12 mouse cellular contexts compared by ENCODE assay signal in genomic region chr8:109467516-109467915, GRCm38 (mm10). TPM values are rescaled to one million over a fixed set of nuclear protein-coding genes. Genes with fewer than 3 reads are reported as not detected.
DNase-seq lines count a peak whose midpoint lies in the region; TF ChIP-seq lines count a peak whose summit lies in the region.
"Had no signal": no experiment of that assay in that cellular context is flagged by ENCODE, and none has a peak within 500 bp of the region (broad histone marks: within the 10 kb centered on the region; RNA-seq: fewer than 3 reads in every experiment).

No protein-coding gene starts in this region.

- peak; percentile 20 to 34 for DNase-seq in cerebellum, postnatal 14 days
- DNase-seq in cerebellum, adult 8-10 months = no peak
- DNase-seq in layer of hippocampus, adult 9-11 months = peak; percentile 26
- DNase-seq in layer of hippocampus, postnatal 25 days (ENCODE audit: extremely low spot score in 1 of 2, low spot score in 1 of 2) = no peak
- DNase-seq in layer of hippocampus, postnatal 14 days (ENCODE audit: low spot score in 2 of 2) = peak; percentile 22 to 46
- DNase-seq in urinary bladder, postnatal 14 days (ENCODE audit: low spot score) = no peak
- no peak for DNase-seq in cerebellum, adult 9-11 months
- DNase-seq: kidney, postnatal 10 days had no signal

- TF ChIP-seq CTCF in ES-Bruce4 (IDR thresholded peaks at IDR 0.05; ENCODE audit: low read depth, low read length) = peak; percentile 74

- no peak for TF ChIP-seq EP300 in ES-Bruce4 (IDR thresholded peaks at IDR 0.05; ENCODE audit: insufficient read depth, low read depth, low read length)

- H3K9ac ChIP-seq in ES-Bruce4 (ENCODE audit: low read depth, poor library complexity, severe bottlenecking) = no peak overlapping the region
- H3K9ac ChIP-seq: neural tube, embryonic 12.5 days had no signal

- TF ChIP-seq POLR2A in ES-Bruce4 (IDR thresholded peaks at IDR 0.05; ENCODE audit: insufficient read depth, low read length) = no peak

- peaks cover 7% of the 10 kb centered on the region for H3K4me1 ChIP-seq in ES-Bruce4 (ENCODE audit: control insufficient read depth, insufficient read depth, low read length)

- no peaks in the 10 kb centered on the region for H3K36me3 ChIP-seq in ES-Bruce4 (ENCODE audit: control insufficient read depth, insufficient read depth, low read length, poor library complexity, severe bottlenecking)
- H3K36me3 ChIP-seq: heart, embryonic 10.5 days; neural tube, embryonic 12.5 days had no signal

- H3K4me3 ChIP-seq in ES-Bruce4 (ENCODE audit: low read depth, low read length) = no peak overlapping the region
- H3K4me3 ChIP-seq: heart, embryonic 10.5 days; neural tube, embryonic 12.5 days had no signal

- no peaks in the 10 kb centered on the region for H3K27me3 ChIP-seq in ES-Bruce4 (ENCODE audit: control insufficient read depth, insufficient read depth, low read length, poor library complexity, severe bottlenecking)
- H3K27me3 ChIP-seq: neural tube, embryonic 12.5 days had no signal

- no peak overlapping the region for H3K27ac ChIP-seq in ES-Bruce4 (ENCODE audit: insufficient read depth, low read length)
- H3K27ac ChIP-seq: heart, embryonic 10.5 days; neural tube, embryonic 12.5 days had no signal

- H3K9me3 ChIP-seq in ES-Bruce4 (replicated peaks; ENCODE audit: control insufficient read depth, insufficient read depth, low read length, poor library complexity, severe bottlenecking) = no peaks in the 10 kb centered on the region
- H3K9me3 ChIP-seq: heart, embryonic 10.5 days; neural tube, embryonic 12.5 days had no signal

RNA-seq across cellular contexts. Expression of gene Pmfbp1, which starts 26.3 kb away (rescaled TPM):
- total RNA-seq in layer of hippocampus, postnatal 25 days (2021) = under 1 TPM; 0.10 to 0.14 TPM
- polyA plus RNA-seq in ES-Bruce4 (2011; ENCODE audit: insufficient read depth, insufficient read length, low read depth, missing spikeins) = not detected in 2 replicates
- under 1 TPM in 1 of 2 experiments, not detected in 1; 0.18 TPM for total RNA-seq in layer of hippocampus, postnatal 14 days (2021)
- polyA plus RNA-seq: liver, embryonic 16.5 days had no signal

Comparison
In these comparisons a context has a peak if more than half of its experiments do, and no peak if none do; other contexts are left out.
1. DNase-seq: peak in cerebellum, postnatal 14 days (2 of 2), layer of hippocampus, adult 9-11 months (single experiment) and layer of hippocampus, postnatal 14 days (2 of 2); none in cerebellum, adult 8-10 months (single experiment), layer of hippocampus, postnatal 25 days (0 of 2), urinary bladder, postnatal 14 days (single experiment) and cerebellum, adult 9-11 months (single experiment).